Mouse (Mus musculus) forebrain, embryonic 15.5 days (tissue): ENCODE measurements around the gene Pla2g4b. TPM values are rescaled to one million over a fixed set of nuclear protein-coding genes. Genes with fewer than 3 reads are reported as not detected.
A peak's percentile ranks its signal among the peaks of the same experiment; 100 is the strongest.

Experiments used
- ATAC-seq: fragments of 200-750 bp; cut with Nextera tagmentation; replicated peaks from 2 replicates; pipeline ENCODE4 v1.8.0; 2017; ENCODE audit warnings: mild to moderate bottlenecking, moderate TSS enrichment, moderate library complexity
- H3K27ac ChIP-seq: fragments of 300-500 bp; sonication (generic); replicated peaks from 2 replicates; pipeline ENCODE4 v1.5.1; 2015; ENCODE audit warnings: mild to moderate bottlenecking, inconsistent platforms
- H3K27me3 ChIP-seq: fragments of 300-500 bp; sonication (generic); 2 replicates; pipeline ENCODE4 v1.6.1; 2015; ENCODE audit warnings: inconsistent platforms
- H3K36me3 ChIP-seq: fragments of 300-500 bp; sonication (generic); 2 replicates; pipeline ENCODE4 v1.6.1; 2015; ENCODE audit warnings: mild to moderate bottlenecking, inconsistent platforms
- H3K4me1 ChIP-seq: fragments of 300-500 bp; sonication (generic); 2 replicates; pipeline ENCODE4 v1.6.1; 2015; ENCODE audit warnings: inconsistent platforms
- H3K4me2 ChIP-seq: fragments of 300-500 bp; sonication (generic); replicated peaks from 2 replicates; pipeline ENCODE4 v1.6.1; 2015; ENCODE audit warnings: mild to moderate bottlenecking, inconsistent platforms
- H3K4me3 ChIP-seq: fragments of 300-500 bp; sonication (generic); 2 replicates; pipeline ENCODE4 v1.5.1; 2015; ENCODE audit warnings: mild to moderate bottlenecking, inconsistent platforms
- H3K9ac ChIP-seq: fragments of 300-500 bp; sonication (generic); replicated peaks from 2 replicates; pipeline ENCODE4 v1.6.1; 2015; ENCODE audit warnings: mild to moderate bottlenecking, inconsistent platforms
- H3K9me3 ChIP-seq: fragments of 300-500 bp; sonication (generic); 2 replicates; pipeline ENCODE4 v1.6.1; 2016; ENCODE audit warnings: inconsistent platforms
- WGBS: fragments of 180-500 bp; shearing (Covaris S2); methylation state at CpG from one replicate; pipeline ENCODE4 v1.1.7; 2015; ENCODE audit warnings: mixed read lengths; 5-methylcytosine and 5-hydroxymethylcytosine counted together
- microRNA-seq: library from miRNA; unstranded; fragments of <30 nt; microRNA quantifications from one replicate; pipeline ENCODE4, GENCODE M21; 2016
- polyA plus RNA-seq: library from polyadenylated mRNA; unstranded; fragments of >200 nt; fragmentation: Nextera tagmentation; extraction: Ambion mirVana; gene quantifications from 2 replicates; pipeline ENCODE4 v1.2.1, GENCODE M21; 2015

Pla2g4b gene
- polyA plus RNA-seq, 1 experiment from 2014 or later, result 2.0 TPM

DNA sequence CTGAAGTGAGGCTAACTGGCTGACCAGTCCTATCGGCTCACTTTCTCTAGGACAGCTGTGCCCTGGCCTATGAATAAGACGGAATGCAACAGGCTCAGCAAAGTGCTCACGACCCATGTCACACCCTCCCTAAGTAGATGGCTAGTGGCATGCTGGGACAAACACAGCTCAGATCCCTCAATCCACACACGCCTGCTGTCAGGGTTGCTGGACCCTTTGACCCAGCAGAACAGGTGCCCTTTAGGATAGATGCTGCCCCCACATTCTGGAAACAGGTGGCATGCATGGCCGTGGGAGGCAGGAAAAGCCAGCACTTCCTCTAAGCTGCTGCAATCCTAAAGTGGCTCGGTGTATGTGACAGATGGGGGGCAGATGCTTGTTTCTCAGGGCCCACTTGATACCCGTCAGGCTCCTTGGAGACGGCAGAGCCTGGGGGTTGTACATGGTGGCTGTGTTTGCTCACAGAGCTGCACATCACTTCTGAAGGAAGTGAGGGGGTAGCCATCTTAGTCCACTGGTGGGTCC lies 36.3 kb downstream of the Pla2g4b start:
- H3K9ac ChIP-seq, result no peak overlapping the region
- H3K9me3 ChIP-seq, result no peaks in the 10 kb centered on the region
- WGBS, result 63% methylated on average over 8 of the region's 8 CpGs
- no peak overlapping the region for H3K4me3 ChIP-seq
- 0 out of 2 replicates have a peak, but pooled peaks cover under 1% of the 10 kb centered on the region for H3K27me3 ChIP-seq
- H3K27ac ChIP-seq, result no peak overlapping the region
- no peak for ATAC-seq
- no peaks in the 10 kb centered on the region for H3K36me3 ChIP-seq
- H3K4me2 ChIP-seq, result no peak overlapping the region
- H3K4me1 ChIP-seq, result no peaks in the 10 kb centered on the region

- Histone ChIP-seq H3K27ac (no peak overlapping the region), H3K4me1 (peaks cover 8% of the 10 kb centered on the region), H3K4me3 (no peak overlapping the region), H3K9ac (no peak overlapping the region), H3K9me3 (no peaks in the 10 kb centered on the region), H3K36me3 (no peaks in the 10 kb centered on the region), H3K27me3 (peaks cover 21% of the 10 kb centered on the region), H3K4me2 (no peak overlapping the region)
- WGBS, result 93% methylated on average over 4 of the region's 4 CpGs
- ATAC-seq, result no peak
These were observed 40.9 kb downstream of the Pla2g4b start for GRCm38 (mm10) chr2:120074096-120074495.

- Histone ChIP-seq H3K4me1 (peaks cover 8% of the 10 kb centered on the region), H3K4me2 (peak overlapping the region; percentile 54), H3K9ac (no peak overlapping the region; the same call in 1 of the 2 replicates), H3K36me3 (no peaks in the 10 kb centered on the region), H3K4me3 (peak overlapping the region; percentile 39), H3K9me3 (no peaks in the 10 kb centered on the region), H3K27me3 (peaks cover 21% of the 10 kb centered on the region), H3K27ac (no peak overlapping the region)
- peak; percentile 53 for ATAC-seq
- under 1% methylated on average over 36 of the region's 36 CpGs for WGBS
These were observed 43.0 kb downstream of the Pla2g4b start for GRCm38 (mm10) chr2:120076076-120076705.

- ATAC-seq, result no peak
- Histone ChIP-seq H3K27me3 (peaks cover under 1% of the 10 kb centered on the region), H3K36me3 (no peaks in the 10 kb centered on the region), H3K4me3 (no peak overlapping the region), H3K4me1 (no peaks in the 10 kb centered on the region), H3K4me2 (no peak overlapping the region), H3K9ac (no peak overlapping the region), H3K9me3 (no peaks in the 10 kb centered on the region), H3K27ac (no peak overlapping the region)
- WGBS, result 72% methylated on average over 2 of the region's 2 CpGs
These were observed 49.2 kb downstream of the Pla2g4b start for GRCm38 (mm10) chr2:120082416-120082815.

DNA sequence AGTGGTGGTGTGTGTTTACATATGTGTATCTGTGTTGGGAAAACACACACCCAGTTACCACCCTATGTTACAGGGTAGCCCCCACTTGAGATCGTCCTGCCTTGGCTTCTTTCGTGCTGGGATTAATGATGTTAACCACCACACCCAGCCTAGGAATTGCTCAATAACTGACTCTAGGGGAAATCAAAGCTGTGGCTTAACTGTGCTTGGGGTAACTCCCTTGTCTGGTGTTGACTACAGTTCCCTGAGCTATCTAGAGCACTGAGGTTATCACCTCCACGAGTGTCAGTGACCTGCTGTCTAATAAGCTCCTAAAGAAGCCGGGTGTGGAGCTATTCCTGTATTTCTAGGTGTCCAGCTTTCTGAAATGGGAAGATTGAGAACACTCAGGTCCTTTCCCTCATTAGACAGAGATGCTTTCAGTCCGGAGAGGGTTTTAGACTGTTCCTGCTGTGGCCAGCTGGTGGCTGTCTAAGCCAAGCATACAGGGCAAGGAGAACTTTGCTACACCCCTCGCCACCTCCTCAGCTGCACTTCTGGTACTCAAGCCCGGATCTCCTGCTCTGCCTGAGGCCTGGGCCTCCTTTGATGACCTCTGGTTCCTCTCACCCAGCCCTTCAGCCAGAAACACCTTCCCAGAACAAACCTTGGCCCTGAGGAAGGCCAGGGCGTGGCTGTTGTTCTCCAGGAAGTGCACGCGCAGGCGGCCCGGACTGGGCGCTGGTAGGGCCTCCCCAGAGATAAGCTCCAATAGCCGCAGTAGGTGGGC lies 51.6 kb downstream of the Pla2g4b start:
- no peak overlapping the region for H3K4me3 ChIP-seq
- 77% methylated on average over 14 of the region's 14 CpGs for WGBS
- no peaks in the 10 kb centered on the region for H3K36me3 ChIP-seq
- no peaks in the 10 kb centered on the region for H3K27me3 ChIP-seq
- no peak overlapping the region for H3K27ac ChIP-seq
- no peak overlapping the region for H3K9ac ChIP-seq
- H3K9me3 ChIP-seq, result no peaks in the 10 kb centered on the region
- H3K4me1 ChIP-seq, result no peaks in the 10 kb centered on the region
- no peak for ATAC-seq
- no peak overlapping the region for H3K4me2 ChIP-seq

DNA sequence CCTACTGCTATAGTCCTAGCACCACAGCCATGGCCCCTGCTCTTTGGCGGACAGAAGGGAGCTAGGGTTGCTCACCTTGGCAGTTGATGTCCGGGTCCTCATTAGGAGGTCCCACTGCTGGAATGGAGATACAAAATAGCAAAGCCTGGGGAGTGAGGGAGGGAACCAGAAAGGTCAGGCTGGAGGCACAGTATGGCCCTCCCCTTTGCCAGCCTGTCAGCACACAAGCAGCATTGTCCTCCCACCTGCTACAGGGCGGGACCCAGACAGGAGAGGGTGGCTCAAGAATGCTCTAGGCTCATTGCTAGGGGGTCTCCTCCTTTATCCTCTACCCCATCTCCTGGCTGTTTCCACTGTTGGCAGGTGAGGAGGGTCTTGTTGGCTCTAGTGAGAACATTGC lies 52.8 kb downstream of the Pla2g4b start:
- no peak overlapping the region for H3K4me3 ChIP-seq
- no peaks in the 10 kb centered on the region for H3K4me1 ChIP-seq
- no peaks in the 10 kb centered on the region for H3K36me3 ChIP-seq
- H3K27me3 ChIP-seq, result no peaks in the 10 kb centered on the region
- ATAC-seq, result no peak
- no peak overlapping the region for H3K9ac ChIP-seq
- WGBS, result 78% methylated on average over 3 of the region's 3 CpGs
- no peaks in the 10 kb centered on the region for H3K9me3 ChIP-seq
- H3K4me2 ChIP-seq, result no peak overlapping the region
- no peak overlapping the region for H3K27ac ChIP-seq

- Histone ChIP-seq H3K9me3 (no peaks in the 10 kb centered on the region), H3K27ac (no peak overlapping the region), H3K9ac (no peak overlapping the region), H3K4me3 (no peak overlapping the region), H3K4me1 (no peaks in the 10 kb centered on the region), H3K4me2 (no peak overlapping the region), H3K36me3 (no peaks in the 10 kb centered on the region), H3K27me3 (no peaks in the 10 kb centered on the region)
- ATAC-seq, result no peak
- WGBS, result 74% methylated on average over 3 of the region's 3 CpGs
These were observed 54.2 kb downstream of the Pla2g4b start for GRCm38 (mm10) chr2:120087391-120087790.

DNA sequence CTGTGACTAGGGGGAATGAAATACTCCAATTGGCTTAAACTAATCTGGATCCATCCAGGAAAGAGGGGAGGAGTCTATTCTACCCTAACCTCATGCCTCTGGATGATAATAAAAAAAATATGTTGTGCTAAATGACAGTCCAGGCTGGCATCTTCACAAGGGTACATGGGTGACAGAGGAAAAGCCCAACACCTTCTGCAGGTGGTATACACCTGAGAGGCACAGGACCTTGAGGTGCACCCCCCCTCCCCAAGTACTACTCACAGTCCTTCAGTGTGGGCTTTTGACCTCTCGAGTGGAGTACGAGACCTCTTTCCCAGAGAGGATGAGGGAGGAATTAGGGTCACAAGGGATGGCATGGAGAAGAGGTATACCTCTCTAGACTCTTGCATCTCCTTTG lies 54.7 kb downstream of the Pla2g4b start:
- no peak overlapping the region for H3K27ac ChIP-seq
- no peaks in the 10 kb centered on the region for H3K4me1 ChIP-seq
- no peak for ATAC-seq
- H3K4me3 ChIP-seq, result no peak overlapping the region
- no peak overlapping the region for H3K4me2 ChIP-seq
- no peaks in the 10 kb centered on the region for H3K36me3 ChIP-seq
- 89% methylated on average over 2 of the region's 2 CpGs for WGBS
- no peaks in the 10 kb centered on the region for H3K27me3 ChIP-seq
- no peaks in the 10 kb centered on the region for H3K9me3 ChIP-seq
- no peak overlapping the region for H3K9ac ChIP-seq

- WGBS, result 95% methylated on average over 17 of the region's 17 CpGs
- no peaks in the 10 kb centered on the region for H3K27me3 ChIP-seq
- no peak for ATAC-seq
These were observed 57.8 kb downstream of the Pla2g4b start for GRCm38 (mm10) chr2:120090979-120091378.

More at GRCm38 (mm10) chr2:120090979-120091378, 57.8 kb downstream of the Pla2g4b start:
- Histone ChIP-seq H3K4me1 (no peaks in the 10 kb centered on the region), H3K27ac (no peak overlapping the region), H3K4me2 (no peak overlapping the region), H3K9me3 (no peaks in the 10 kb centered on the region), H3K36me3 (no peaks in the 10 kb centered on the region), H3K9ac (no peak overlapping the region), H3K4me3 (no peak overlapping the region)

Small RNAs within 50 kb of the gene (microRNA-seq; reads per million reads assigned to microRNA genes)
- not detected for gene Mir7665

Other genes starting within 250 kb of the Pla2g4b start
- 21.5 and 21.6 TPM in 2 replicates for gene Rpap1, start 245.9 kb upstream of the Pla2g4b start, polyA plus RNA-seq
- gene Tyro3, start 235.7 kb upstream of the Pla2g4b start, polyA plus RNA-seq, result 15.9 and 17.9 TPM in 2 replicates
- 28.0 and 29.0 TPM in 2 replicates for gene Mga, start 136.2 kb upstream of the Pla2g4b start, polyA plus RNA-seq
- 5.4 and 5.5 TPM in 2 replicates for gene Mapkbp1, start 60.7 kb upstream of the Pla2g4b start, polyA plus RNA-seq
- 19.1 and 19.6 TPM in 2 replicates for gene Jmjd7, start 5.9 kb upstream of the Pla2g4b start, polyA plus RNA-seq
- gene Gm28042, start 5.9 kb upstream of the Pla2g4b start, polyA plus RNA-seq, result 5.0 and 5.1 TPM in 2 replicates
- 9.7 and 11.7 TPM in 2 replicates for gene Ehd4, start 121.2 kb downstream of the Pla2g4b start, polyA plus RNA-seq
- 1.7 and 1.8 TPM in 2 replicates for gene Pla2g4e, start 211.9 kb downstream of the Pla2g4b start, polyA plus RNA-seq